Mouse (Mus musculus) layer of hippocampus, postnatal 10 days (tissue): ENCODE measurements at regions not wholly inside any gene's neighbourhood (a gene's known extent, or its start where the extent isn't known, plus 50 kb on each side); places are given as distances from the start of the nearest gene placed in this dataset.
A peak's percentile ranks its signal among the peaks of the same experiment; 100 is the strongest.

Experiments used
- DNase-seq, 2 experiments: peaks; one replicate each; pipeline ENCODE4 v3.0.0; 2021; ENCODE audit warnings: low spot score in 2 of 2

GRCm38 (mm10) chr4:105456955-105457621 is 299.9 kb downstream of the Plpp3 start:
- DNase-seq = no peak

- DNase-seq = no peak
Observed at GRCm38 (mm10) chr4:105459991-105460688, 303.0 kb downstream of the Plpp3 start.

DNA sequence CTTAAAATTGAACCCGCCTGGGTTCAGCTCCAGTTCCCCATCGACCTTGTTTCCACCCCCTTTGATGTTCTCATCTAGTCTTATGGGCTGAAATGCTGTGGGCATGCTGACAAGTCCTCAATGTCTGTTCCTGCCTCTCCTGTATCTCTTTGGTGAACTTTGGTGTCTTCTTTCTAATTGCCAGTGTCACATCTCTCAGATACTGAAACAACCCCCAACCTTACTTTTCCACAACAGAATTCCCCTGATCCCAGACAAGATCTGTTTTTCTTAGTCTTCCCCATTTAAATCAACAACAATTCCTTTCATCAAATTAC is 303.5 kb downstream of the Plpp3 start:
- no peak for DNase-seq

DNA sequence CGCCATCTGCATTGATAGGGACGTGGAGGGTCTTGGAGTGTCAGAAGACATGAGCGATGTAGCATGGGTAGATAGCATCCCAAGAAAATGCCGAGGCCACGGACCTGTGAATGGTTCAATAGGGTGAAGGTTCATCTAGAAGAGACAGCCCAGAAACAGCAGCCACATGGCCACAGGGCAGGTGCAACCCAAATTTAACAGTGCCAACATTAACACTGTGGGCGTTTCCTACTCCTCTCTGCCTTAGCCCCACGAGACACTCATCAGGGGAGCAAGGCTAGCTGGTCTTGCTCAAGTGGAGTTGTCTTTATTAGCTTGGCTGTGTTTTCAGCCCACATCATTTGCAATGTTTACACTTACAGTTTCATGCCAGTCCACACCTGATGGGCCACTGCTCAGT is 310.7 kb downstream of the Plpp3 start:
- no peak for DNase-seq

- no peak for DNase-seq
Observed at GRCm38 (mm10) chr4:105469300-105469821, 312.2 kb downstream of the Plpp3 start.

- peak; percentile 54 to 65 for DNase-seq
Observed at GRCm38 (mm10) chr4:105474765-105475560, 314.7 kb upstream of the Gm12728 start.

GRCm38 (mm10) chr4:105476332-105476731 is 313.3 kb upstream of the Gm12728 start:
- DNase-seq = peak; percentile 11 to 21

- no peak for DNase-seq
Observed at GRCm38 (mm10) chr4:105486376-105486775, 303.3 kb upstream of the Gm12728 start.

GRCm38 (mm10) chr4:105496176-105496575 is 293.5 kb upstream of the Gm12728 start:
- DNase-seq = no peak

DNA sequence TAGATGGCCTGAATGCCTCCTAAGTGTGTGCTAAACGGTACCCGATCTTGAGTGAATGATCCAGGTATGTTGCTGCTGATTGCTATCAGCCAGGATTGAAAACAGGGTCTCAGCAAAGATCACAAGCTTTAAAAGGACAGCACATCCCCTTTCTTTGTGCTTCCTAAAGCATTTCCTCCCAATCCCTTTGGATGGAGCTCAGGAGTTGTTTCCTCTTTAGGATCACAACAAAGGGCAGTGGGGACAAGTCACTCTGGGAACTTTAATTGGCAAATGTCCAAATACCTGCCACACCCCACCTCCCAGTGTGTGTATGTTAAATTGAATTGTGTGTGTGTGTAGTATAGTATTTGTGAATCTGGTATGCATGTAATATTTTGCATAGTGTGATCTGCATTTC is 283.5 kb upstream of the Gm12728 start:
- DNase-seq = no peak

DNA sequence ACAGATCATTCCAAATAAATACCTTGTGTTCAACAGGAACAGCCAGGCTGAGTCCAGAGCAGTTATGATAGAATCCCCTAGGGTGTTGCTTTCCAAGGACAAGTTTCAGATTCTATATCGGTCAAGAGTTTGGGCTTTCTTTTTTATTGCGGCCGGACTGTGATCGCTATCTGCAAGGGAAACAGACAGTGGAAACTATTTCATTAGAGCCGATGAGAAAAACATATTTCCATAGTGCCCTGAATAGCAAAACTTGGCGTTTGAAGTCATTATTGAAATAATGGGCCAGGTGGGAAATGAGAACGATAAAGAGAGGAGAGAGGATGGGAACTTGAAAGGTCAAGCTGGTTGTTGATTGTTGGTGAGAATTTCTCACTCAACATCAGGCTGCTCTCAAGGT is 282.4 kb upstream of the Gm12728 start:
- DNase-seq = no peak

- DNase-seq = no peak
Observed at GRCm38 (mm10) chr4:105509091-105509490, 280.6 kb upstream of the Gm12728 start.

GRCm38 (mm10) chr4:105510406-105510805 is 279.3 kb upstream of the Gm12728 start:
- no peak for DNase-seq

DNA sequence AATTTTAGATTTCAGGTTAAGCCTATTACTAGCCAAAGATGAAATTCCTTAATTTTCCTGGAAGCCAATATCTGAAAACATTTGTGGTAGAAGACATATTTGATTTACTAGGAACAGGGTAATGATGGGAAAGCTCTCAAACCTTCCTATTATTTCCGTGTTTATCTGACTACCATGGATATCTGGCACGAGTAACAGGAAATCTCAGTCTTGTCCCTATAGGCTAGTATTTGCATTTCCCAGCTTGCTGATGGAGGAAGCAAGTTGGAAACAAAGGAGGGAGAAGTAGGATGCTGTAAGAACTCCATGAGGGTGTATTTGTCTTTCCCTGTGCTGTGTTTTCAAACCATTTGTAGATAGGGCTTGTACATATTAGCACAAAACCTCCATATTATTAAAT is 264.5 kb upstream of the Gm12728 start:
- DNase-seq = no peak

- DNase-seq = no peak
Observed at GRCm38 (mm10) chr4:105526755-105527154, 262.9 kb upstream of the Gm12728 start.

DNA sequence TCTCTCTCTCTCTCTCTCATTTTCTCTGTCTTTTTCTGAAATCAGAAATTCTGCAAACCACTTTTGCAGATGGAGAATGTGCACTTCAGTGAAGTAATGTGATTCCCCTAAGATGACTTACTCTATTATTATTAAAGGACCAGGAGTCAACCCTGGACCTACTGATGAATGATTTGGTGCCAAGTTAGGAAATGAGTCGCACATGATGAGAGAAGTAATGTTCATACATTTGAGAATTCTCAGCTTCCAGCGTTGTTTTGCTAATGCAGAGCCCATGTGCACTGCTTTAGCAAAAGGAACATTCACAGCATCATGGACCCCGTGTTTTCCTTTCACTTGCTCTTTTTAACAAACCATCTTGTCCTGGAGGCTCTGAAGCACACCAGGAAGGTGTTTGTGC is 262.4 kb upstream of the Gm12728 start:
- DNase-seq = no peak

GRCm38 (mm10) chr4:105531651-105532425 is 257.8 kb upstream of the Gm12728 start:
- no peak for DNase-seq

GRCm38 (mm10) chr4:105535451-105535850 is 254.2 kb upstream of the Gm12728 start:
- no peak for DNase-seq

DNA sequence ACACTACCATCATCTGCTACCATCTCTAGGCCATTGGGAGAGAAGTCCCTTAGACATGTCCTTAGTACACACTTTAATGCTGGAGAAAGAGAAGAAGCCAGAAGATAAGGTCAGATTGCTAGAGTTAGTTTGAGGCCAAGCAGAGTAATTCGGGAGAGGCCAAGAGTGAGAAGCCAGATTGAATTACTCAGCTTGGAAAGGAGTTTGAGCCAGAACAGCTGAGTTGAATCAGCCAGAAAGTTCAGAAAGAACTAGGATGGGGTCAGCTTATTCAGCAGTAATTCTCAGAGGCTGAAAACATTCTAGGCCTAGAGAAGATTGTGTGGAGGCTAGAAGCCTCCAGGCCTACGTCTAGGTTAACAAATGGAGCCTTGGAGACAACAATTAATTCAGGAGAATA is 244.2 kb upstream of the Gm12728 start:
- DNase-seq = no peak

GRCm38 (mm10) chr4:105549744-105550440 is 239.8 kb upstream of the Gm12728 start:
- no peak for DNase-seq
